Mouse (Mus musculus): ENCODE data around the gene Psme2. TPM values are rescaled to one million over a fixed set of nuclear protein-coding genes. Genes with fewer than 3 reads are reported as not detected.
A peak's percentile ranks its signal among the peaks of the same experiment; 100 is the strongest.

Psme2 gene
- polyA plus RNA-seq, 1 experiment from 2014 or later: 191 TPM

GRCm38 (mm10) chr14:55591331-55591891 lies 498 bp upstream of the Psme2 start, which contains the start of gene Rnf31:
TSS of gene Rnf31 (plus strand) at chr14:55591708.
- H3K36me3 ChIP-seq: peaks cover 60% of the 10 kb centered on the region
- H3K4me2 ChIP-seq: peak within 1 kb of the TSS; percentile 96
- H3K9me3 ChIP-seq: no peaks in the 10 kb centered on the region
- WGBS: under 1% methylated on average over 33 of the region's 33 CpGs
- peak within 1 kb of the TSS; percentile 99 for H3K27ac ChIP-seq (replicated peaks)
- no peaks in the 10 kb centered on the region for H3K27me3 ChIP-seq (replicated peaks)
- peak within 1 kb of the TSS; percentile 95 for H3K4me3 ChIP-seq
- peak within 1 kb of the TSS; percentile 96 for H3K9ac ChIP-seq
- ATAC-seq (ENCODE audit: extremely low read depth, insufficient number of reproducible peaks, low FRiP score, low TSS enrichment): peak; percentile 76
- H3K4me1 ChIP-seq: peaks cover 36% of the 10 kb centered on the region

GRCm38 (mm10) chr14:55589771-55590448 lies 1.0 kb downstream of the Psme2 start:
- peak overlapping the region; percentile 99 for H3K27ac ChIP-seq (replicated peaks)
- H3K4me3 ChIP-seq: peak overlapping the region; percentile 95
- peak overlapping the region; percentile 96 for H3K4me2 ChIP-seq
- H3K36me3 ChIP-seq: peaks cover 45% of the 10 kb centered on the region
- peak overlapping the region; percentile 88 for H3K9ac ChIP-seq
- H3K4me1 ChIP-seq: peaks cover 40% of the 10 kb centered on the region
- no peak for ATAC-seq (ENCODE audit: extremely low read depth, insufficient number of reproducible peaks, low FRiP score, low TSS enrichment)
- H3K27me3 ChIP-seq (replicated peaks): no peaks in the 10 kb centered on the region
- WGBS: 81% methylated on average over 11 of the region's 11 CpGs
- no peaks in the 10 kb centered on the region for H3K9me3 ChIP-seq

- peaks cover 38% of the 10 kb centered on the region for H3K36me3 ChIP-seq
- no peaks in the 10 kb centered on the region for H3K9me3 ChIP-seq
- H3K27ac ChIP-seq (replicated peaks): no peak overlapping the region
- H3K27me3 ChIP-seq (replicated peaks): no peaks in the 10 kb centered on the region
- peaks cover 44% of the 10 kb centered on the region for H3K4me1 ChIP-seq
- no peak overlapping the region for H3K4me2 ChIP-seq
- 89% methylated on average over 5 of the region's 5 CpGs for WGBS
- H3K4me3 ChIP-seq: no peak overlapping the region
- no peak overlapping the region for H3K9ac ChIP-seq
- ATAC-seq (ENCODE audit: extremely low read depth, insufficient number of reproducible peaks, low FRiP score, low TSS enrichment): no peak
These were observed 1.6 kb downstream of the Psme2 start for GRCm38 (mm10) chr14:55589271-55589670.

- H3K9me3 ChIP-seq: no peaks in the 10 kb centered on the region
- no peaks in the 10 kb centered on the region for H3K27me3 ChIP-seq (replicated peaks)
- peaks cover 46% of the 10 kb centered on the region for H3K36me3 ChIP-seq
- peaks cover 30% of the 10 kb centered on the region for H3K4me1 ChIP-seq
- no peak overlapping the region for H3K4me3 ChIP-seq
- ATAC-seq (ENCODE audit: extremely low read depth, insufficient number of reproducible peaks, low FRiP score, low TSS enrichment): no peak
- H3K27ac ChIP-seq (replicated peaks): no peak overlapping the region
- WGBS: 78% methylated on average over 2 of the region's 2 CpGs
- H3K9ac ChIP-seq: no peak overlapping the region
- no peak overlapping the region for H3K4me2 ChIP-seq
These were observed 4.8 kb downstream of the Psme2 start for GRCm38 (mm10) chr14:55586149-55586548.

DNA sequence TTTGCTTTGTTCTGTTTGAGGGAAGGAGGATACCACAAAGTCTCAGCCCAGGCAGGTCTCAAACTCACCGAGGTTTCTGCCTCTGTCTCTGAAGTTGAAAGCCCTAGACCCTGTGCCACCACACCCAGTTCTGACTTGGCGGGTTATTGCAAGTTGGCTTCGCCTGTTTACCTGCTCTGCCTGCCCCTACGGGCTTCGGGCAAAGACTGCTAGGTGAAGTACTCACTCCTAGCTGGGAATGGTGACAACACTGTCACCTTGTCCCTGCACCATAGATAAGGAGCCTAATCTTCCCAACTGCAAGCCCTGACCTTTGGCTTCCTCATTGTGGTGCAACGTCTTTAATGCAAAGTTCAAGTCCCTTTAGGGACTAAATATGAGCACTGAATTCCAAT lies 5.3 kb downstream of the Psme2 start:
- Histone ChIP-seq H3K4me1 (peaks cover 30% of the 10 kb centered on the region), H3K27ac (replicated peaks) (peak overlapping the region; percentile 69), H3K4me3 (peak overlapping the region; percentile 61), H3K9me3 (no peaks in the 10 kb centered on the region), H3K4me2 (peak overlapping the region; percentile 78), H3K27me3 (replicated peaks) (no peaks in the 10 kb centered on the region), H3K36me3 (peaks cover 52% of the 10 kb centered on the region), H3K9ac (peak overlapping the region; percentile 81; the same call in 1 of the 2 replicates)
- 44% methylated on average over 6 of the region's 6 CpGs for WGBS
- ATAC-seq (ENCODE audit: extremely low read depth, insufficient number of reproducible peaks, low FRiP score, low TSS enrichment): no peak

DNA sequence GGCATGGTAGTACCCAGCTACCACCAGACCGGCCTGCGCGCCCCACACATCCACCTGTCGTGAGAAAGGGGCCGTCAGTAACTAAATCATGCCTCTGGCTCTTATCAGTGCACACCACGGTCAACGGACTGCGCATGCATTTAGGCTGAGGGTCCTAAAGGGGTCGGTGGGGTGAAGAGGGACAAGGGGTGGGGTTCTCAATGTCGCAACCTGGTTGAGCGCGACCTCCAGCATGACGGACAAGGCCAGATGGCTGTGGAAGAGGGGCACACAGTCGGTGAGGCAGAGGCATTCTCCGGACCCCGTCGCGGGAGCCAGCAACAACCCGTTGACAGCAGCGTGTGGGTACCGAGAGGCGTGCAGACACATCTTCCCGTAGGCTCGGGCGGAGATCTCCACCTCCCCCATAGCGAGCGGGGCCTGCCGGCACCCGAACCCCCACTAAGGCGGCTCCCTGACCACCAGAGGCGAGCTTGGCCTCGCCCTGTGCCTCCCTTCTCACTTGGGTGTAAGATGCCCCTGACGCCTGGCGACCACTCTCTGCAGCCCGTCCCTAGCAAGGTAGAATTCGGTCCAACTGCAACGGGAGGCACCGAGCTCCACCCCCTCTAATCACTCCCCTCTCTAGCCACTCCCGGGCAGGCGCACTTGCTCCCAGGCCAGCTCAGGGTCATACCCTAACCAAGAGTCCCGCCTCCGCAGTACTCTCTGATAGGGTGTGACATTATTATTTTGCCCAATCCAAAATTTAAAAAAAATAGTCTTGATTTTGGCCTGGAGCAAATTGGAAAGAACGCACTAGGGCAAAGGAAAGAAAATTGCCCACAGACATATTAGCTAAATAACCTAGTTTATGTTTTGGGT lies 6.0 kb downstream of the Psme2 start, which contains the start of gene Emc9:
Gene Emc9 (minus strand): TSS at position 601 of the 864 bp plus-strand sequence.
- no peaks in the 10 kb centered on the region for H3K27me3 ChIP-seq (replicated peaks)
- H3K27ac ChIP-seq (replicated peaks): peak within 1 kb of the TSS; percentile 69
- peak within 1 kb of the TSS; percentile 81 for H3K9ac ChIP-seq
- 2% methylated on average over 43 of the region's 43 CpGs for WGBS
- peak within 1 kb of the TSS; percentile 78 for H3K4me2 ChIP-seq
- H3K4me1 ChIP-seq: peaks cover 25% of the 10 kb centered on the region
- no peaks in the 10 kb centered on the region for H3K9me3 ChIP-seq
- peak; percentile 64; the same call in 1 of the 2 replicates for ATAC-seq (ENCODE audit: extremely low read depth, insufficient number of reproducible peaks, low FRiP score, low TSS enrichment)
- H3K36me3 ChIP-seq: peaks cover 59% of the 10 kb centered on the region
- H3K4me3 ChIP-seq: peak within 1 kb of the TSS; percentile 61

DNA sequence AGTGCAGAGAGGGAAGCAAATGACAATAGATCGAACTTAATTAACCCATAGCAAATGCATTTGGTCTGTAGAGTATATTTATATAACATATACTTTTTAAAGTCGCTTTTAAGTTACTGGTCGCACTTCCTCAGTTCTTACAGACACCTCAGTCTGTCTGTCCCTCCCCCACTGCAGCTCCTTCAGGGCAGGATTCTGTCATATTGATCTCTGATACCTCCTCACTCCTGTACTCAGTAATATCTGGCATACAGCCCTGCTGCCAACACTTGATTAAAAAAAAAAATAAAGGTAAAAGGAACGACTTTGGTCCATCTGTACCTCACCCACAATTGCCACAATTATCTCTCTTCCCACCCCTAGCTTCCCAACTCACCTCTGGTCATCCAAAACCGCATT lies 6.6 kb downstream of the Psme2 start:
- H3K4me2 ChIP-seq: peak overlapping the region; percentile 78
- H3K9me3 ChIP-seq: no peaks in the 10 kb centered on the region
- H3K36me3 ChIP-seq: peaks cover 61% of the 10 kb centered on the region
- no peak for ATAC-seq (ENCODE audit: extremely low read depth, insufficient number of reproducible peaks, low FRiP score, low TSS enrichment)
- 38% methylated on average over 5 of the region's 5 CpGs for WGBS
- H3K4me1 ChIP-seq: peaks cover 26% of the 10 kb centered on the region
- H3K9ac ChIP-seq: peak overlapping the region; percentile 81
- peak overlapping the region; percentile 69; the same call in 1 of the 2 replicates for H3K27ac ChIP-seq (replicated peaks)
- peak overlapping the region; percentile 61 for H3K4me3 ChIP-seq
- no peaks in the 10 kb centered on the region for H3K27me3 ChIP-seq (replicated peaks)

DNA sequence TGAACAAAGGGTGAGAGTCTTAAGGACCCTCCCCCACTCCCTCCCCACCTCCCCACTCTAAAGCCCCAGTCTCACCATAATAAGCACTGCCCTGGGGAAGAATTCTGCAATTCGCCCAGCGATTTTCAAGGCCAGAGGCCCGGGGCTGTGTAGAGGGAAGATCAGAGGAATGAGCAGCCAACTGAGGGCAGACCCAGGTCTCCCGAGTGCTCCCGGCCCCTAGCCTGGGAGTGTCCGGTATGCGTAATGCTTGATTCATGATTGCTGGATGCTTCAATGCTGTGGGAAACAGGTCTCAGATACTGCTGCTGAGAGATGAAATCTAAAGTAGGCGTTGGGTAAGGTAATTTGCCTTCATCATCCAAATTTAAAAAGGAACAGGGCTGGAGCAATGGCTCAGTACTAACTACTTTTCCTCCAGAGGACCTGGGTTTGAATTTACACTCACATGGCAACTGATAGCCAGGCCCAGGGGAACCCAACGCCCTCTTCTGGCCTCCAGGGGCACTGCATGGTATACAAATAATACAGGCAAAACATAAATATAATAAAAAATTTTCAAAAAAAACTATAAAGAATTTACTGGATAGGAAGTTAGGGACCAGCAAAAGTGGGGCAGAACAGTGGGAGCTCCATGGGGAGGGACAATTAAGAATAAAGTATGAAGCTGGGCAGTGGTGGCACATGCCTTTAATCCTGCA lies 8.8 kb downstream of the Psme2 start:
- H3K9ac ChIP-seq: no peak overlapping the region
- no peaks in the 10 kb centered on the region for H3K27me3 ChIP-seq (replicated peaks)
- no peak for ATAC-seq (ENCODE audit: extremely low read depth, insufficient number of reproducible peaks, low FRiP score, low TSS enrichment)
- no peaks in the 10 kb centered on the region for H3K9me3 ChIP-seq
- H3K36me3 ChIP-seq: peaks cover 40% of the 10 kb centered on the region
- no peak overlapping the region for H3K4me2 ChIP-seq
- 76% methylated on average over 9 of the region's 9 CpGs for WGBS
- no peak overlapping the region for H3K27ac ChIP-seq (replicated peaks)
- no peak overlapping the region for H3K4me3 ChIP-seq
- H3K4me1 ChIP-seq: peaks cover 38% of the 10 kb centered on the region

GRCm38 (mm10) chr14:55580731-55581130 lies 10.2 kb downstream of the Psme2 start:
- no peak overlapping the region for H3K27ac ChIP-seq (replicated peaks)
- no peaks in the 10 kb centered on the region for H3K9me3 ChIP-seq
- H3K27me3 ChIP-seq (replicated peaks): no peaks in the 10 kb centered on the region
- H3K4me3 ChIP-seq: no peak overlapping the region
- no peak for ATAC-seq (ENCODE audit: extremely low read depth, insufficient number of reproducible peaks, low FRiP score, low TSS enrichment)
- H3K4me1 ChIP-seq: peaks cover 45% of the 10 kb centered on the region
- WGBS: 87% methylated on average over 16 of the region's 16 CpGs
- H3K9ac ChIP-seq: no peak overlapping the region
- H3K36me3 ChIP-seq: peaks cover 34% of the 10 kb centered on the region
- no peak overlapping the region for H3K4me2 ChIP-seq

- H3K9me3 ChIP-seq: no peaks in the 10 kb centered on the region
- H3K9ac ChIP-seq: no peak overlapping the region
- H3K4me1 ChIP-seq: peaks cover 48% of the 10 kb centered on the region
- peak overlapping the region; percentile 86 for H3K4me2 ChIP-seq
- H3K36me3 ChIP-seq: peaks cover 34% of the 10 kb centered on the region
- 85% methylated on average over 23 of the region's 23 CpGs for WGBS
- peak overlapping the region; percentile 83; the same call in 1 of the 2 replicates for H3K4me3 ChIP-seq
- ATAC-seq (ENCODE audit: extremely low read depth, insufficient number of reproducible peaks, low FRiP score, low TSS enrichment): no peak
- H3K27ac ChIP-seq (replicated peaks): no peak overlapping the region
- H3K27me3 ChIP-seq (replicated peaks): no peaks in the 10 kb centered on the region
These were observed 11.1 kb downstream of the Psme2 start for GRCm38 (mm10) chr14:55579511-55580496.
